Mouse (Mus musculus) c-Kit-negative CD71-positive TER-119-positive erythroid progenitor cells, embryonic 14.5 days (primary cell): ENCODE results near the gene Surf2.

Source experiments
- DNase-seq: peaks from one replicate; pipeline ENCODE4 v3.0.0-alpha.2; 2013; ENCODE audit warnings: low read depth, low spot score

Gene Surf2

DNA sequence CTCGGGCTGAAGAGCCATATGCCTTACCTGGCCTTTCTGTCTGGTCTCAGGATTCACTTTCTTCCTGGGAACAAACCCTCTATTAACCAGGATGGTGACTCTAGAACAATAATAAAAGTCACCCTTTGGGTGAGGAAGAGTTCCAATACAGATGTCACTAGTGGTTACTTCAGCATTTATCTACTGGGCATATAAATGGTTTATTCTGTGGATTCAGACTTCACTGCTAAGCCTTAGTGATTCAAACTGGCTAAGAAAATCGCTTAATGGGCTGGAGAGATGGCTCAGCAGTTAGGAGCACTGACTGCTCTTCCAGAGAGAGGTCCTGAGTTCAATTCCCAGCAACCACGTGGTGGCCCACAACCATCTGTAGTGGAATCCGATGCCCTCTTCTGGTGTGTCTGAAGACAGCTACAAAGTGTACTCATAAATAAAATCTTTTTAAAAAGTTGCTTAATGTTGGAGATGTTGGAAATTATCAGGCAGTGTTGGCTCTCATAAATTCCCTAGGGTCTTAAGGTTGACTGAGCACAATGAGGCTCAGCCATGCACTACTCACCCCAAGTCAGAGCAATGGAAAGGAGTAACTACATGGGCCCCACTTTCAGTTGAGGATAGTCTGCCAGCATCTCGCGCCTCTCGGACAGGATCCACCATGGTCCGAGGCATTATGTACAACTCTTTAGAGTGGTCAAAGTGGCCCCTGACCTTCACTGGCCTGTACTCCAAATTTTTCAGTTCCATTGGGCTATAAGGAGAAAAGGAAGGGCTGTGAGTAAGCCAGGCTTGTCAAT is 1.8 kb upstream of the Surf2 start:
- DNase-seq = no peak

DNA sequence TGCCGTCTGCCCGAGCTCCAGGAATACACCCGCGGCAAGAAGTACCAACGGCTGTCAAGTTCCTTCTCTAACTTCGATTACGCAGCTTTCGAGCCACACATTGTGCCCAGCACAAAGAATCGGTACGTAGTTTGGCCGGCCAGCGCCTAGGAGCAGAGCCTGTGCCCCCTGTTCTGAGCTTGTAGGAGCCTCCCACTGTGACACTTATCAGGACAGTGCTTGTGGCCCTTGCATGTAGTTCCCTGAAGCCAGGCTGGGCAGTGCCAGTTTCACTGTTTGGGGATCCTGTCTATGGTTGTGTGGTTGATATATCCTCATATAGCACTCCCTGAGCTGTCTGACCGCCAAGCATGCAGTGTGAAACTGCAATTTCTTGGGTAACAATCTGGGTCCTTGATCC is 571 bp downstream of the Surf2 start:
- DNase-seq = no peak

DNA sequence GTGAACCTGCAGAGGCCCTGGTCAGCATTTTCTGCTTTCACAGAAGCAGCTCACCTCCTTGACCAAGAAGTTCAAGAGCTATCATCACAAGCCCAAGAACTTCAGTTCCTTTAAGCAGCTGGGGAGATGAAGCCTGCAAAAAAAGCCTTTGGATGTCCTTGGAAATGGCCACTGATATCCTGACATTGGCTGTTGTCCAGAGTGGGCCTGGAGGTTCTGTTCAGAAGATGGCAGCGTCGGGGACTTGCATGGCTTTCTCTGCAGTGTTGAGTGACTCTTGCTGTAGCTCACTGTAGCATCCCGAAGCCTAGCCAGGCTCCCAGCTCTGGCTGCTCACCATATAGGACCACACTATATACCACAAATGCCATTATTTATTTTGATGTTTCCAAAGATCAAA is 3.5 kb downstream of the Surf2 start:
- no peak for DNase-seq

DNA sequence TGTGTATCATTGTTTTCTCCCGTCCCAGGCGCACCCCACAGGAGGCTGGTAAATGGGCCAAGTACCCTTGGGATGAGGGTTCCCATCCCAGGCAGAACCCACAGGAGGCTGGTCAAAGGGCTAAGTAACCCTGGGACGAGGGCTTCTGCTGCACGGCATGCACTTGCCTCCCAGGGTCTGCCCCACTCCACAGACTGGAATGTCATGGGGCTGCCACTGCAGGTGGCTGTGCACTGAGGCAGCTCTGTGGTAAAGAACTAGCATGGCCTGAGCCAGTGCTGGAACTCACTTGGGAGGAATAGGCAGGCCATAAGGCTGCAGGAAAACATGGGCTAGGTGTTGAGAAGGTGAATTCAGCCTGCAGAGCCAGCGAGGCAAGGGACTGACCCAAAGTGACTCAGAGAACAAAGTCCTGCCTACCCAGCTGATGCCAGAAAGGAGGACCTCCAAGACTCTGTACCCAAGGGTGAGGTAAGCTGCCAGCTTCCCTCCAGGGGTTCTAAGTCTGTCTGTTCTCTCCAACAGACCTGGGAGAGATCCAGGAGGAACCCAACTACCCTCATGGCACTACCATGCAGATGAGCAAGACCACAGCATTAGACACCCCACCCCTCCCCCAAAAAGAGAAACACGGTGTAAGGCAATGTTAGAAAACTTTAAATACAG is 4.2 kb downstream of the Surf2 start:
- DNase-seq = no peak

DNA sequence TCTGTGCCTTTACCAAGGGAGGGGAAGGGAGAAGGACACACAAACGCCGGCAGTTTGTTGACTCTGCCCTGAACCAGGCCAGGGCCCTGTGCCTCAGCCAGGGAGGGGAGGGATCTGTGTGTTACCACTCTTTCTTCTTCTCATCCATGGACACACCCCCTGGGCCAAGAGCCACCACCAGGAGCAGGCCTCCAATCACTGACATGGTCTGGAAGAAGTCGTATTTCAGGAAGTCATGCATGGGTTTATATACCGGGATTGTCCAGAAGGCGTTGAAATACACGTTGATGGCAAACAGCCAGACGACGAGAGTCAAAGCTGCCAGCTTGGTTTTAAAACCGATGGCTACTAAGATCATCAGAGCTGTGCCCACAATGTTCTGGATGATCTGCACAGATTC is 5.6 kb downstream of the Surf2 start:
- no peak for DNase-seq

DNA sequence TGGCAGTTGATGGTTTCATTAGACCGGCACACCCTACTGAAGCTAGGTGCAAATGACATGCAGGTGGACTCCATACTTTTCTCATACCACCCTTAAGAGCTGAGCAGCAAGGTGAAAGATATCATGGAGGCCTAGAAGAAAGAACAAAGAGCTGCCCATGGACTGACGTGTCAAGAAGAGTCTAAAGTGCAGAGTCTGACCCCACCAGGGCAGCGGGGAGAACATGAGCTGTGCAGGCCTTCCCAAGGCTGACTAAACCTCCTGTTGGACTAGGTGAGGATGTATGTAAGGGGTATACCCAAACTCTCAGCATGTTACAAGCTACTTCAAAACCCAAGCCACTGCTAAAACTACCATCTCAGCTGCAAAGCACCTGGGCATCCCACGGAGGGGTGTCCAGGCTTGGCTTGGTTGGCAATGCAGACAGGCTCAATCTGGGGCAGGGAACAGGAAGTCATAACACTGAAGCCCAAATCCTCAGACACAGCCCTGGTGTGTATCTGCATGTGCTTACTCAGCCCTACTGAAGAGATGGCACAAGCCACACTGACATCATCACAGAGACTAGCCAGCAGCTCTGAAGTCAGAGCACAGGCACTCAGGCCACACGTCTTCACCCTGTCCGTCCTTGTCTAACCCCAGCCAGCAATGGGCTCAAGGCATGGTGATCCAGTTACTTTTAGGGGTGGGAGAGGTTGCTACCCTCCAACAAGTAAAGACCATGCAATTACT is 11.7 kb downstream of the Surf2 start:
- DNase-seq = no peak

DNA sequence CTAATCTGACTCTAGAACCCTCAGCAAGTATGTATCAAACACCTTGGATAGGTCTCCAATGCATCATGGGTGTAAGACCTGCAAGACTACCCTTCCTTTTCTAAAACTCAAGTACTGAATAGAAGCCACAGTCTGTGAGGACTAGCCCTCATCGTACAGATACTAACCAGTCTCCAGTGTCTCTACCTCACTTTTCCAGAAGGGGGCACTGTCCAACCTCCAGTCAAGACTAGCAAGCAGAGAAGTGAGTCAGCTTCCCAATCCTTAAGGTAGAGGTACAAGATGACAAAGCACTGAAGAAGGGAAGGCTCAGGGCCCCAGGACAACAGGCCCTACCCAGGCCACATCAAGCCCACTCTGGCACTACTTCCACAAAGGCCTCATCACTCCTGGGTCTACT is 14.2 kb downstream of the Surf2 start:
- peak; percentile 71 for DNase-seq

DNA sequence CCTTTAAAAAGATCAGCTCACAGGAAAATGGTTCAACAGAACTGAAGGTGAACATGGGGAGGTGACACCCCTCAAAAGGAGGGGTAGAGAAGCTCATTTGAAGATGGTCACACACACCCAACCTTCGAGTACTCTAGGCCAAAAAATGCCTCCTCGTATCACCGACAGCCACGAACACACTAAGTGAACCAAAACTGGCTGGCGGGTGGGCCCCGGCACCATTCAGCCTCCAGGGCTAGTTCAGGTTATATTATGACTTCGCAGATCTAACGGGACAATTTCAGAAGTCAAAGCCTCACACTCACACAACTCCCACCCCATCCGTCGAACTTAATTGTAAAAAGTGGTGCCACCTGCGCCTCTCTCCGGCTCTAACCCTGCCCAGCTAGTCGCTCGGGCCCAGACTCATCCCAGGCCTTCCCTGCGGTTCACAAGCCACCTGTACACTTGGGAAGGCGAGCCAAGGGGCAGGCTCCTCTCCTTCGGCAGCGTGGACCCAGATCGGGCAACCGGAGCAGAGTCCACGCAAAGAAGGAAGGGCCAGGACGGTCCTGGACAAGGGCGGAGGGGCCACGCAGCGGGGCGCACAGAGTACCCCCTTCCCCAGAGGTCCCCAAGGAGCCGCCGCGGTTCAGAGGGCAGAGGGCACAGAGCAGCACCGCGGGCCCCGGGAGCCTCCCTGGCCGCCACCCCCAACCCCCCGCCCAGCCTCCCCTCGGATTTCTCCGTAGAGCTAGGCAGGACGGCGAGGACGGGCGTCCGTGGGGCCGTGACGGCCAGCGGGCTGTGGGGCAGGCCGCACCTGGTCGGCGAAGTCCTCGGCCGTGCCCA is 16.5 kb downstream of the Surf2 start:
- no peak for DNase-seq

DNA sequence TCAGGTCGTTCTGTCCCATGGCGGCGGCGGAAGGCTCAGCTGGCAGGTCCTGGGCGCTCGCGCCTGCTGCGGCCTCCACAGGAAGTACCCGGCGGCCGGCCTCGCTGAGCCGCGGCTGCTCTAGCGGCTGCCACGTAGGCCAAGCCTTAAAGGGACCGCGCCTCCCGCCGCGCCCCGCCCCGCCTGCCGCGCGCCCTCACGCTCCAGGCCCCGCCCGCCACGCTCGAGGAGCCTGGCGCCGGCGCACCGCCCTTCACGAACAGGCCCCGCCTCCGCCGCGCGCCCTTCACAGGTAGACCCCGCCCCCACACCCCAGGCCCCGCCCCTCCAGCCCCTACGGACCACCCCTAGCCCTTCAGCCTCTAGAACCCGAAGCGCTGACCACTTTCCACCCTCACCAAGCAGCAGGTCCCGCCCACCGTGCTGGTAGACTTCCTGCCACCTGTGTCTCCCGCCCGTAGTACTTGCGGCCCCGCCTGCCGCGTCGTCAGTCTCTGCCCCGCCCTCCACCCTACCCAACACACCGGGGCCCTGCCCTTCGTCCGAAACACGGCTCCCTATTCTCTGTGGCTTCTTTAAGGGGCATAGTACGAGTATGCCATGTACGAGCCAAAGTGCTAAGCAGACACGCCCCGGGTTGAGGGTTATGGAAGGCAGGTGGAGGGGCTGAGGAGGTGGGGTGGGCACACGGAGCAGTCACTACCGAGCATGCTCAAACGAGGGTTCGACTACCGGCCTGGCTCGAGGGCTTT is 17.3 kb downstream of the Surf2 start, which contains the start of the genes Surf4 and Stkld1:
Gene Surf4 (minus strand): TSS at position 625 of the 752 bp plus-strand sequence.
Gene Stkld1 (plus strand): TSS at position 744 of the 752 bp plus-strand sequence.
- DNase-seq = peak; percentile 90

DNA sequence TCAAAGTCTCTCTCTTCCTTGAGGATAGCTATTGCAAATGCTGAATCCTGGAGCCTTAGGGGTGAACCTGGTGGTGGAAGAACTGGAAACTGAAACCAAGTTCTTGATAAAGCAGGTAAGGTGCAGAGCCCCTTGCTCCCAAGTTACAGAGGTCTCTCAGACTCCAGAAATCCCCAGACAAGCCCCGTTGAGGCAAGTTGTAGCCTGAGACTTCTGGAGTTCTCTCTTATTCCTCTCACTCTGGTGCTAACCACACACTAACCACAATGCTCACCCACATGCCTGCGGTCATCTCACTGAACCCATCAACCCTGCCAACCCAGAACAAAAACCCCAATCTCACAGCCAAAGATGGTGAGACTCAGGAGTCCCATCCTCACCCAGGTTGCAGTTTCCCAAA is 19.1 kb downstream of the Surf2 start:
- no peak for DNase-seq

DNA sequence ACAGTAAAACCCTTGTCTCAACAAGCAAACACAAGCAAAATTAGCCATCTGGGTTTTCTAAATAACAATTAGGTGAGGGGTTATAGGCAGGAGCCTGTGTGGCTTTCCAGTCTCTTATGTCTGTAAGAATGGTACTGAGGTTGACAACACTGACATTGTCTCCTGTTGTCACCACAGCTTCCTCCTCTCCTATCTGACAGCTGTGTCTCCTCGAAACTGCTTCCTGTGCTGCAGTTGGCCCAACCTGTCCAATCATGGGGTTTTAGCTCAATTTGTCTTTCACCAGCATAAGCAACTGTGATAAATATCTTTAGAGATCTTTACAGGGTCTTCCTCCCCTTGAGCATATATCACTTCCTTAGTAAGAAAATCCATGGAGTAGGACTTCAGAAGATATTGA is 20.3 kb downstream of the Surf2 start:
- DNase-seq = no peak

DNA sequence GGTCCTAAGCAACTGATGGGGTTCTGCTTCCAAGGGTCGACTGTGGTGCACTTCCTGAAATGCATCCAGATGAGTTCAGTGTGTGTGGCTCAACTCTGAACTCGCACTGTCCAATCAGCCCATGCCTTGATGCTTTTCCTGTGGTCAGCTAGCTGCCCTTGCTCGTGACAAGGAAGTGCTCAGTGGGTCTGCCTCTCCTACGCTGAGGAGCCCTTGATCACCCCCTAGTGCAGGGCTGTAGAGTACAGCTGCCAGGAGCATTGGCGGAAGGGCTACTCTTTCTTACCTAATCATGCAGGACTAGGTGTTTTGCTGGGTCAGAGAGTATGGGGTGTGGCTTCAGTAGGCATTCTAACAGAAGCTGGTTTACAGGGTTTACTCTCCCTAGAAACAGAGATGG is 25.4 kb downstream of the Surf2 start:
- DNase-seq = no peak

DNA sequence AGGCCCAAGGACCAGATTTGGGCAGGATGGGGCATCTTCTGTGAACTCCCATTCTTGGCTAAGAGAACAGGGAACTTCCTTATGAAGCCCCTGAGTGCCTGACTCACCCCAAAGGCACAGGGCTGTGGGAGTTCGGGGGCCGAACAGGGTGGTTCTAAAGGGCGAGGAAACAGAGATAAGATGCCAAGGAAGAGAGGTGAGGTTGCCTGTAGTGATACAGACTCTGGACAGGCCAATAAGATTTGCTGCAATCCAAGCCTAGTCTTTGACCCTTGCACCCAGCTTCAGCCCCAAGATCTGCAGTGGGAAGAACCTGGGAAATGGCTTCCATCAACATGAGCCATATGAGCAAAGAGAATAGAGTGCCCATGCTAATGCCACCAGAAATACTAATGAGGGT is 27.1 kb downstream of the Surf2 start:
- no peak for DNase-seq

DNA sequence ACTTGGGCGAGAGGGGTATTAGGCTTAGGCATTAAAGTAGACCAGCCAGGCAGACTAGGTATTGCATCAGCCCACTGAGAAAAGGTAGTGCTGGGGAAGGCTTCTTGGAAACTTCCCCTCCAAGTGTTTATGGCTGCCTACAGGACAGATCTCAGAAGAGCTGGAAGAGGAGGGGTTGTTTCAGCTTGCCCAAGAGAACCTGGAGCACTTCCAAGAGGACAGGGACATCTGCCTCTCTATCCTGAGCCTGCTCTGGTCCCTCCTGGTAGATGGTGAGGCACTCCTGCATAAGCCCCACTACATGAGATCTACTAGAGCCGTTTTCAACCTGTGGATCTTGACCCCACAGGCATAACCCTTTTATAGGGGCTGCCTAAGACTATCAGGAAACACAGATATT is 34.2 kb downstream of the Surf2 start:
- no peak for DNase-seq

DNA sequence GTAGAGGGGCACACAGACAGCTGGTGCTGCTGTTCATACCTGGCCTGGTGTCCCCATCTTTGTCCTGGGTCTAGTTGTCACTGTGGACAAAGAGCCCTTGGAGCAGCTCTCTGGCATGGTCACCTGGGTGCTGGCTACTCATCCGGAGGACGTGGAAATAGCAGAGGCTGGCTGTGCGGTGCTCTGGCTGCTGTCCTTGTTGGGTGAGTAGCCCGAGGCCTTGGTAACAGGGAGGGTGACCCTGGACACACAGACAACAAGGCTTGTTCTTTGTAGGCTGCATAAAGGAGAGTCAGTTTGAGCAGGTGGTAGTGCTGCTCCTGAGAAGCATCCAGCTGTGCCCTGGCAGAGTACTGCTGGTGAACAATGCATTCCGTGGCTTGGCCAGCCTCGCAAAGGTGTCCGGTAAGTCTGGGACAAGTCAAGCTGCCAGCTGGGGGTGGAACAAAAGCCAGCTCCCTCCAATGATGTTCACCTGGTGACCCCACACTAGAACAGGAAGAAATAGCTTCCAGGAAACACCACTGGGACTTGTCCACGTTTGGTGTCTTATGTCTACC is 35.3 kb downstream of the Surf2 start:
- no peak for DNase-seq

DNA sequence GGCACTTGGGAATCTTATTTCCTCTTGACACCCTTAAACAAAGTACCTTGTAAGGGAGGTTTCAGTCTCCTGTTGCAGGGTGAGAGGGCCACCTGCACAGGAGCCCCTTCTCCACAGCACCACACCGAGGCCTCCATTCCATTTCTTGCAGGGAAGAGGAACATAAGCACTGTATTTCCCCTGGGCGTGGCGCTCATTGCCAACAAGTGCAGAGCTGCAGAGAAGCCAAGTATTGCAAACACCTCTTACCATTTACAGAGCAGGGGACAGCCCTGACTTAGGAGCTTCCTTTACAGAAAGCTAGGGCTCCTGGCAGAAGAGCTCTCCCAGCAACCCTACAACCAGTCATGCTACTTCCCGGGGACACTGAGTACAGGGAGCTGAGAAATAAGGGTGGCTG is 36.0 kb downstream of the Surf2 start:
- no peak for DNase-seq

DNA sequence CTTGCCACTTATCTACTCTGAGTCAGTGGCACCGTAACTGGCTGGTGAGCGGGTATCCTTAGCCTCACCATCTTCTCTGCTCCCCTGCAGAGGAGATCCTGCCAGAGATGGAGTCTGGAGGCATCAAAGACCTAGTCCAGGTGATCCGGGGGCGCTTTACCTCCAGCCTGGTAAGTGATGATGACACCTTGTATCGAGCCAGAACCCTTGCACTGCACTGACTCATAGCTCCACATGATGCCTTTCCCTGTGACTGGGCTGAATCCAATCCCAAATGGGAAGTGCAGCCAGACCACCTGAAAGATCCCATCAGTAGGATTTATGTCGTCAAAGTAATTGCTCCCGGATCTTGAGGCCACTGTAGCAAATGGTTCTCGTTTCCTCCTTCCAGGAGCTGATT is 36.7 kb downstream of the Surf2 start:
- DNase-seq = no peak

DNA sequence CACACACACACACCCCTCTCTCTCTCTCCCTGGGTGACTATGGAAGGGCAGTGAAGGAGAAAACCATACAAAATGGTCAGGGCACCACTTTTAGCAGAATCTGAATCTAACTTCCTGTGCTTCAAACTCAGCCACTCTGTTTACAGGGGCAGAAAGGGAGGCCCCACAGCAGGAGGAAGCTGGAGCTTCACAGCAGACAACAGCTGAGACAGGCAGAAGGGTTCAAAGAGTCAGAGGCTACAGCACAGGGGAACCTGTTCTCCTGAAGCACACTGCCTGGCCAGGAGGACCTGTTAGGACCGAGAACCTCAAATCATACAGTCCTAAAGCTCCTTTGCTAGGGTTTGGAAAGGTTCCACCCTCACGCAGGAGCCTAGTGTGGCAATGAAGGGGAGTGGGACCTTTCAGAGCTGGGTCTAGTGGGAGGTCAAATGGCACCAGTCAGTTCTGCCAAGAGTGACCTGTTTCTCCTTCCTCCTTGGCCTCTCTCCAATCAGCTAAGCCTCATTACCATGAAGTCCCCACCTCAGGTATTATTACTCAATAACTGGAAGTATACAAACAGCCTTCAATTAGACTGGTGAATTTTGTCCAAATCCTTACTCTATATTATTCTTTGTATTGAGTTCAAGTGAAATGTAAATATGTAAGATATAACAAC is 38.7 kb downstream of the Surf2 start:
- DNase-seq = no peak

DNA sequence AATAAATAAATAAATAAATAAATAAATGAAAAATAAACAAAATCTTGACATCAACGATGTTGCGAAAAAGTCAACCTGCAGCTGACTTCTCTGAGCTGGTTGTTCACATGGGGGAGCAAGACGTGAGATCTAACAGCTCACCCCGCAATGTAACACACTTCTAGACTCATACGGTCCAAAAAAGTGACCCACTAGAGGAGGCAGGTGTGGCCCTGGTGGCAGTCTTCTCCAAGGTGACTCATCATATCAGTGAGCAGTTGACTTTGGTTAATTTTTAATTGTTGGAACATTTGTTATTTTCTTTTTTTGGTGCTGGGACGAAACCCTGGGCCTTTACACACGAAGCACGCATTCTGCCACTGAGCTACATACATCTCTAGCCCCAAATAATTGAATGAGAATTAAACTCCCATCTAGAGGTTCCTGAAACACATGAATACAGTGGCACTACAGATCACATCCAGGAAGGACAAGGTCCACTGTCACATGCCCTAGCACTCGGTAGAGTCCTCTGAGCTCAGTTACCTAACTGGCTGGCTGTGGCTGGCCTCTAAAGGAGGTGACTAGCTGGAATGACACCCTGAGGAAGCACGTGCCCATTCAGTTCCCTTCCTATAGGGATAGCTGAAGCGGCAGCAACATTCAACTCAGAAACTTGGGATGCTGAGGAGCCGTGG is 40.8 kb downstream of the Surf2 start:
- no peak for DNase-seq

DNA sequence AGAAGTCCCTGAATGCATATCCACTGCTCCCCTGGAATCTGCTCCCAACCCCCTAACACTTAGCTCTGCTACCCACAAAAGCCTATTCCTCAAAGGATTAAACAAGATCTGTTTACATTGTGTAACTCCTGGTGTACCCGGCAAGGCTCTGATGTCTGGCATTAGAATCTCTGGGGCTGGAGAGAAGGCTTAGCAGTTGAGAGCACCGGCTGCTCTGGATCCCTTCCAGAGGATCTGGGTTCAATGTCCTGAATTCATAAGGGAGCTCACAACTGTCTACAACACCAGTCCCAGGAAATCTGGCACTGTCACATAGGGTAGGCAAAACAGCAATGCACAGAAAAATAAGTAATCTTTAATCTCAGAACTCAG is 41.3 kb downstream of the Surf2 start:
- no peak for DNase-seq
